Mouse (Mus musculus): ENCODE results near the gene Dctn1.

Dctn1 gene

GRCm38 (mm10) chr6:83172240-83172920, 6.7 kb downstream of the Dctn1 start:
- DNase-seq = no peak

- DNase-seq = no peak
These were observed 10.3 kb downstream of the Dctn1 start for GRCm38 (mm10) chr6:83175996-83176395.

GRCm38 (mm10) chr6:83179390-83180117, 13.8 kb downstream of the Dctn1 start:
- no peak for DNase-seq

GRCm38 (mm10) chr6:83180605-83181004, 14.9 kb downstream of the Dctn1 start:
- DNase-seq = no peak

- DNase-seq = no peak
These were observed 19.2 kb downstream of the Dctn1 start for GRCm38 (mm10) chr6:83184858-83185435.

- peak; percentile 40 for DNase-seq
These were observed 20.5 kb downstream of the Dctn1 start for GRCm38 (mm10) chr6:83185895-83186861.

GRCm38 (mm10) chr6:83186946-83187345, 21.2 kb downstream of the Dctn1 start:
- DNase-seq = no peak

GRCm38 (mm10) chr6:83193571-83193970, 27.9 kb downstream of the Dctn1 start:
- DNase-seq = peak; percentile 37

GRCm38 (mm10) chr6:83197345-83198004, 31.8 kb downstream of the Dctn1 start:
- no peak for DNase-seq

- DNase-seq = no peak
These were observed 37.6 kb downstream of the Dctn1 start for GRCm38 (mm10) chr6:83203320-83203719.

- no peak for DNase-seq
These were observed 40.1 kb downstream of the Dctn1 start for GRCm38 (mm10) chr6:83205851-83206250.

- DNase-seq = no peak
These were observed 40.6 kb downstream of the Dctn1 start for GRCm38 (mm10) chr6:83206321-83206720.

- no peak for DNase-seq
These were observed 41.8 kb downstream of the Dctn1 start for GRCm38 (mm10) chr6:83207361-83208049.

GRCm38 (mm10) chr6:83208050-83208400, 42.3 kb downstream of the Dctn1 start:
- no peak for DNase-seq

- no peak for DNase-seq
These were observed 44.8 kb downstream of the Dctn1 start for GRCm38 (mm10) chr6:83210495-83210894.

- no peak for DNase-seq
These were observed 45.8 kb downstream of the Dctn1 start for GRCm38 (mm10) chr6:83211526-83211925.

GRCm38 (mm10) chr6:83215002-83215666, 49.4 kb downstream of the Dctn1 start:
- peak; percentile 61 for DNase-seq

GRCm38 (mm10) chr6:83219814-83220213, 54.1 kb downstream of the Dctn1 start, which contains the start of gene Slc4a5:
TSS of gene Slc4a5 (plus strand) at chr6:83219828.
- no peak for DNase-seq

- DNase-seq = no peak
These were observed 65.8 kb downstream of the Dctn1 start for GRCm38 (mm10) chr6:83231486-83231885.

GRCm38 (mm10) chr6:83233306-83233705, 67.6 kb downstream of the Dctn1 start:
- DNase-seq = no peak

GRCm38 (mm10) chr6:83234280-83234741, 68.6 kb downstream of the Dctn1 start:
- no peak for DNase-seq
